Mouse (Mus musculus) C2C12 (cell line): Measurements from ENCODE around the gene Dhx36. TPM values are rescaled to one million over a fixed set of nuclear protein-coding genes. Genes with fewer than 3 reads are reported as not detected.

ENCODE experiments used
- H3K27me3 ChIP-seq: one replicate; pipeline ENCODE4 v1.6.1; 2011; ENCODE audit not compliant: control insufficient read depth, insufficient read depth, insufficient read length
- H3K36me3 ChIP-seq: one replicate; pipeline ENCODE4 v1.6.1; 2011; ENCODE audit not compliant: control insufficient read depth, insufficient read depth
- H3K4me3 ChIP-seq: one replicate; pipeline ENCODE4 v1.5.1; 2011; ENCODE audit warnings: mild to moderate bottlenecking, control low read depth; ENCODE audit not compliant: poor library complexity, insufficient read depth, severe bottlenecking
- H3K79me2 ChIP-seq: one replicate; pipeline ENCODE4 v1.6.1; 2011; ENCODE audit not compliant: control insufficient read depth, insufficient read depth
- H3K79me3 ChIP-seq: one replicate; pipeline ENCODE4 v1.6.1; 2011; ENCODE audit warnings: low read depth, control low read depth
- H3ac ChIP-seq: one replicate; pipeline ENCODE3; 2011; ENCODE audit warnings: low read depth; ENCODE audit not compliant: control insufficient read depth, insufficient read length
- CEBPB ChIP-seq: IDR thresholded peaks from one replicate; pipeline ENCODE4 v1.6.1; 2011; ENCODE audit warnings: low read depth, mild to moderate bottlenecking, control low read depth, moderate library complexity
- CTCF ChIP-seq: IDR thresholded peaks from one replicate; pipeline ENCODE4 v1.5.1; 2011; ENCODE audit not compliant: control insufficient read depth, insufficient read depth, insufficient read length
- FOSL1 ChIP-seq: IDR thresholded peaks from one replicate; pipeline ENCODE4 v1.8.0; 2011; ENCODE audit warnings: mild to moderate bottlenecking, low read length; ENCODE audit not compliant: poor library complexity, insufficient read depth, severe bottlenecking
- MAX ChIP-seq: IDR thresholded peaks from one replicate; pipeline ENCODE4 v1.6.1; 2011; ENCODE audit warnings: mild to moderate bottlenecking, control low read depth
- MYOD1 ChIP-seq: IDR thresholded peaks from one replicate; pipeline ENCODE4 v1.6.1; 2011; ENCODE audit warnings: low read depth; ENCODE audit not compliant: control insufficient read depth, insufficient read length
- MYOG ChIP-seq: IDR thresholded peaks from one replicate; pipeline ENCODE4 v1.6.1; 2011; ENCODE audit not compliant: control insufficient read depth, insufficient read length; ENCODE audit errors: extremely low read depth
- USF1 ChIP-seq: IDR thresholded peaks from one replicate; pipeline ENCODE4 v1.6.1; 2011; ENCODE audit warnings: low read depth, mild to moderate bottlenecking, control low read depth, moderate library complexity
- long read RNA-seq, 2 experiments: library from polyadenylated mRNA; unstranded; transcript quantifications; one replicate each; pipeline ENCODE4 v2.0.0; 2019 to 2020
- polyA plus RNA-seq: library from polyadenylated mRNA; unstranded; fragments of >200 nt; fragmentation: generic; extraction: Trizol; gene quantifications from one replicate; pipeline ENCODE4 v1.2.1, GENCODE M21; 2012; ENCODE audit warnings: missing spikeins

The Dhx36 gene
- polyA plus RNA-seq, result 6.7 TPM
- long read RNA-seq, experiment 1, partial matches to known transcripts, result 5 of 6 reads
- long read RNA-seq, experiment 1, other reads (novel, unspliced or antisense), result 1 of 6 reads
- long read RNA-seq, experiment 2, partial matches to known transcripts, result 1 of 2 reads
- long read RNA-seq, experiment 2, other reads (novel, unspliced or antisense), result 1 of 2 reads

DNA sequence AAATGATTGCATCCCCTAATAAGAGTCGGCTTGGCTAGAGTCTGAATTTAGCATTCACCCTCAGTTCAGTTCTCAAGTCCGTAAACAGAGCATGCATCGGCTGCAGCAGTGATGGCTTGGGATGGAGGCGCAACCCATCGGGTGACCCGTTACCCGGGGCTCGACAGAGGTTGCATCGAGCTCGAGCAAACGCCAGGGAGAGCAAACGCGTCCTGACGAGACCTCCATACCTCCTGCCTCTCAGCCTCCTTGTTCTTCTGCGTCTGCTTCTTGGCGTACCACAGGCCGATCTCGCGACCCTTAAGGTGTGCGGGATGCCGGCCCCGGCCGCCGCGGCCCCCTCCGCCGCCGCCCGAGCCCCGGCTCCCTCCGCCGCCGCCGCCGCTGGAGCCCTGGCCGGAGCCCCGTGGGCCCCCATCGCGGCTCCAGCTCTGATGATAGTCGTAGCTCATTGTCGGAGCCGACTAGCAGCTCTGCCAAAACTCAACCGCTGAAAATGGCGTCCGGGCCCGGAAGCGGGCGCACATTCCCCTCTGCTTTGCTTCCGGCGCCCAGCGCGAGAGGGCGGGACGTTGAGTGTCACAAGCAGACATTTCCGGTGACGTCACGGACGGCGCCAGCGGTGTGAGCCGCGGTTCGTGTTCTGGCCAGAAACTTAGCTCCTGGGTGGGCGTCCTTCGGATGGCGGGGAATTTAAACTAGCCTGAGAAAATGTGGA is at the start of gene Dhx36:
Dhx36 (minus strand) TSS at position 517 of the 718 bp plus-strand sequence.
- H3K36me3 ChIP-seq, result peaks cover 4% of the 10 kb centered on the region
- peak within 1 kb of the TSS; percentile 67 for H3K4me3 ChIP-seq
- TF ChIP-seq MAX (peak; percentile 16), CEBPB (no peak), FOSL1 (no peak), USF1 (no peak)
- no peaks in the 10 kb centered on the region for H3K27me3 ChIP-seq
- H3ac ChIP-seq, result peak within 1 kb of the TSS; percentile 72
- H3K79me3 ChIP-seq, result peaks cover 29% of the 10 kb centered on the region
- peaks cover 37% of the 10 kb centered on the region for H3K79me2 ChIP-seq

DNA sequence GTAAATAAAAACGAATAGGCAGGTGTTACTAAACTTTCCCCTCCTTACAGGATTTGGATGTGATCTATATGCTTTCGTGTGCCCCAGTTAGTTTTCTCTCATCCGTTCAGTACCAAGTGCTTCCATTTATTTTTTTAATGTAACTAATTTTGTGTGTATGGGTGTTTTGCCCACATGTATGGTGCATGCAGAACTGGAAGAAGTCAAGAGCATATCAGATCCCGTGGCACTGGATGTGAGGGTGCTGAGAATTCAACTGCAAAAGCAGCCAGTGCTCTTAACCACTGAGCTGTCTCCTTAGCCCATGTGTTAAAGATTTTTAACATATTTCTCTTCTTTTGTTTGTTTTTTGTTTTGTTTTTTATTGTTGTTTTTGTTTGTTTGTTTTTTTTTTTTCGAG is 20.8 kb upstream of the Dhx36 start:
- Histone ChIP-seq H3K36me3 (peaks cover 28% of the 10 kb centered on the region), H3K79me2 (no peaks in the 10 kb centered on the region), H3K4me3 (no peak overlapping the region), H3K79me3 (no peaks in the 10 kb centered on the region), H3ac (no peak overlapping the region), H3K27me3 (no peaks in the 10 kb centered on the region)
- TF ChIP-seq MYOD1 (no peak), USF1 (no peak), CTCF (no peak), CEBPB (no peak), FOSL1 (no peak), MYOG (no peak), MAX (no peak)

DNA sequence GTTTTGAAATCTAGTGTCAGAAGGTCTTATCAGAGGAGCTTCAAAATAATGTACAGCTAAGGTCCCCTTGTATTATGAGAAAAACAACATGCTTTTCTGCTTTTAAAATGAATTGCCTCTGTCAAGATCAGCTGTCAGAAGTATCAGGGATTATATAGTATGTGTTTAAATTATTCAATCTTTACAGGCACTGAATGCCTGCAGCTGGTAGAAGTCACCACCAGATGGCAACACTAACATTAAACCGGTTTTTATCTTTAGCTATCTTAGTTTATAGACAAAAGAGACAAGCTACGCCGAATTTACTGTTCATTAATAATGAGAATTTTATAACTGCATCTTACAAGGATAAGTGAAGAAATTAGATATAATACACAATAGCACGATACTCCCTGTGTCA is 20.4 kb upstream of the Dhx36 start:
- H3ac ChIP-seq, result no peak overlapping the region
- no peaks in the 10 kb centered on the region for H3K79me2 ChIP-seq
- no peaks in the 10 kb centered on the region for H3K27me3 ChIP-seq
- H3K36me3 ChIP-seq, result peaks cover 28% of the 10 kb centered on the region
- H3K4me3 ChIP-seq, result no peak overlapping the region
- TF ChIP-seq USF1, result no peak
- no peak for TF ChIP-seq CEBPB
- no peak for TF ChIP-seq CTCF
- no peaks in the 10 kb centered on the region for H3K79me3 ChIP-seq

DNA sequence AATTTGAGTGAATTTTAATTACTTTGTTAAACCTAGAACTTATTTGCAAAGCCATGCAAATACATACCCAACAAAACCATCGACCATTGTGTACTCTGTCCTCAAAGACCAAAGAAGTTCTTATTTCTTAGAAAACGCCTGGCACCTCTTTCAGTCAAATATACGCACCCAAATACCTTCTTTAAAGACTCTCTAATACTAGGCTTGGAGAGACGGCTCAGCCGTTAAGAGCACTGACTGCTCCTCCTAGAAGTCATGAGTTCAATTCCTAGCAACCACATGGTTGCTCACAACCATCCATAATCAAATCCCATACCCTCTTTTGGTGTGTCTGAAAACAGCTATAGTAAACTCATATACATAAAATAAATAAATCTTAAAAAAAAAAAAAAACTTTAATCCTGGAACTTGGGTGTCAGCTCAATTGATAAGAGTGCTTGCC is 423 bp upstream of the Dhx36 start:
- Histone ChIP-seq H3K79me3 (peaks cover 29% of the 10 kb centered on the region), H3K4me3 (peak overlapping the region; percentile 67), H3K79me2 (peaks cover 31% of the 10 kb centered on the region), H3K36me3 (no peaks in the 10 kb centered on the region), H3K27me3 (no peaks in the 10 kb centered on the region), H3ac (no peak overlapping the region)
- no peak for TF ChIP-seq MAX
- TF ChIP-seq CEBPB, result no peak
- TF ChIP-seq USF1, result no peak
- TF ChIP-seq MYOG, result no peak
- TF ChIP-seq MYOD1, result no peak
- no peak for TF ChIP-seq FOSL1
- TF ChIP-seq CTCF, result no peak

DNA sequence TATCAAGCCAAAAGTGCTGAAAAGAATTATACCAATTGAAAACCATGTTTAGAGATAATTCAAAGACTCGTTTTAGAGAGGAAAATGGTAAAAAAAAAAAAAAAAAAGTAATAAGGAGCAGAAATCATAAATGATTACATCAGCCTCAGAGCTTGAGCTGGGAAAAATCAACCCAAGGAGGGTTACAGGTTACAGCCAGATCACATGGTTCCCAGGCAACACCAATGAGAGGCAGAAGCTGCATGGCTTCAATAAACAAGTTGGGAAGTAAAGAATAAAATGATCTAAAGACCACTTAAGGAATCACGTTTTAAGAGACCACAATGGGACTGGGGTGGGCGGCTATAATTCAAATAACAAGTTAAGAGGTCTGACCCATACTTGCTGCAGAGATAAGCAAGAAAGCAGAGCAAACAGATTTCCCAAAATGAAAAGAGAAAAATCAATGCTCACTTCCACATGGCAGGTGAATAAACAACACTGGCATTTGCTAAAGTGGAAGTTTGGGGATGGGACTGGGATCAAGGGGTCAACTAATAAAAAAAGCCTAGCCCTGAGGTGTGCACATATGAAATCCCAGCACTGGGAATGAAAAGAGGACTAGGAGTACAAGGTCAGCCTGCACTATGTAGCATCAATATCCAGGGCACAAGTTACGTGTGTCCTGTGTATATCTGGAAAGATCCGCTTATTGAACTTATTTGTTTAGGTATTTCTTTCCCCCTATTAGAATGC is 1.5 kb downstream of the Dhx36 start:
- peak overlapping the region; percentile 19 for H3ac ChIP-seq
- no peaks in the 10 kb centered on the region for H3K27me3 ChIP-seq
- H3K79me3 ChIP-seq, result peaks cover 31% of the 10 kb centered on the region
- H3K36me3 ChIP-seq, result peaks cover 17% of the 10 kb centered on the region
- no peak for TF ChIP-seq MYOG
- TF ChIP-seq CTCF, result no peak
- no peak for TF ChIP-seq USF1
- TF ChIP-seq MYOD1, result no peak
- TF ChIP-seq CEBPB, result no peak
- no peak for TF ChIP-seq FOSL1
- no peak for TF ChIP-seq MAX
- H3K4me3 ChIP-seq, result peak overlapping the region; percentile 67
- H3K79me2 ChIP-seq, result peaks cover 38% of the 10 kb centered on the region

DNA sequence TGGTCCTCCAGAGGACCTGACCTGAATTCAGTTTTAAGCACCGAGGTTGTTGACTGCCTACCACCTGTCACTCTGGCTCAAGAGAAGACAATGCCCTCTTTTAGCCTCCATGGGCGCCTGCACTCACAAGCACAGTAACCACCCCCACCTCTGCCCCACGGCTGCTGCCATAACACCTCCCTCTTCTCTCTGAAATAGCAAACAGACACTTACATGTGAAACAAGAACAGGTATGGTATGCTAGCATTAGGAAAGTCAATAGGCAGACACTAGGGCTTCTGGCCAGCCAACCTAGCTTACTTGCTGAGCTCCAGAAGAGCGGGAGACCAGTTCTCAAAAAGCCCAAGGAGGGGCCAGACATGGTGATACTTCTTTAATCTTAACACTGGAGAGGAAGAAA is 7.5 kb downstream of the Dhx36 start:
- Histone ChIP-seq H3K79me3 (peaks cover 9% of the 10 kb centered on the region), H3K36me3 (peaks cover 71% of the 10 kb centered on the region), H3K4me3 (no peak overlapping the region), H3K27me3 (no peaks in the 10 kb centered on the region), H3ac (no peak overlapping the region), H3K79me2 (peaks cover 14% of the 10 kb centered on the region)
- TF ChIP-seq CTCF (no peak), MYOG (no peak), USF1 (no peak), MYOD1 (no peak), CEBPB (no peak), FOSL1 (no peak), MAX (no peak)
